Mouse (Mus musculus): ENCODE data around the gene Arhgap31.

Arhgap31 gene

GRCm38 (mm10) chr16:38549479-38550396, 163.3 kb downstream of the Arhgap31 start, which contains the start of gene Poglut1:
TSS of gene Poglut1 (minus strand) at chr16:38550258.
- DNase-seq (ENCODE audit: extremely low read depth, low read depth) = peak; percentile 39

Data from MEL-GATA-1-ER (cell line).